ENCODE assay signal across 9 mouse cellular contexts in genomic region chr3:95650276-95651032, GRCm38 (mm10). TPM values are rescaled to one million over a fixed set of nuclear protein-coding genes. Genes with fewer than 3 reads are reported as not detected.
DNase-seq lines count a peak whose midpoint lies in the region; ATAC-seq and TF ChIP-seq lines count a peak whose summit lies in the region.
"Had no signal": no experiment of that assay in that cellular context is flagged by ENCODE, and none has a peak within 500 bp of the region (broad histone marks: within the 10 kb centered on the region; RNA-seq: fewer than 3 reads in every experiment).

No protein-coding gene starts in this region.

- no peak overlapping the region for H3K4me3 ChIP-seq in layer of hippocampus, adult 2 months
- H3K4me3 ChIP-seq in bone marrow, adult 2 months (replicated peaks; ENCODE audit: control insufficient read depth, low read depth, low read length) = peak overlapping the region; percentile 29
- H3K4me3 ChIP-seq in midbrain, embryonic 14.5 days (replicated peaks; ENCODE audit: low read depth, low read length) = no peak overlapping the region
- H3K4me3 ChIP-seq: erythroblast, embryonic 14.5 days had no signal

- TF ChIP-seq POLR2A in bone marrow, adult 2 months (IDR thresholded peaks at IDR 0.05; ENCODE audit: borderline replicate concordance, control insufficient read depth, low read depth, low read length) = no peak

- H3K27ac ChIP-seq in layer of hippocampus, adult 2 months = peak overlapping the region; percentile 21
- H3K27ac ChIP-seq in bone marrow, adult 2 months (ENCODE audit: control insufficient read depth, insufficient read depth, low read depth, low read length, poor library complexity) = peak overlapping the region; percentile 96
- no peak overlapping the region for H3K27ac ChIP-seq in midbrain, embryonic 14.5 days (replicated peaks; ENCODE audit: low read depth, low read length)

- H3K27me3 ChIP-seq in midbrain, embryonic 14.5 days (ENCODE audit: control insufficient read depth, insufficient read depth, low read length) = no peaks in the 10 kb centered on the region

- no peaks in the 10 kb centered on the region for H3K9me3 ChIP-seq in midbrain, embryonic 14.5 days (ENCODE audit: control insufficient read depth, low read length)

- no peak for TF ChIP-seq CTCF in layer of hippocampus, adult 2 months (conservative IDR thresholded peaks at IDR 0.05)
- no peak for TF ChIP-seq CTCF in bone marrow, adult 2 months (IDR thresholded peaks at IDR 0.05; ENCODE audit: control insufficient read depth, insufficient read depth, low read length)

- WGBS in bone marrow, adult 2 months = 15% methylated on average over 6 of the region's 6 CpGs
- WGBS in midbrain, embryonic 14.5 days = 83% methylated on average over 6 of the region's 6 CpGs

- no peak overlapping the region for H3K4me2 ChIP-seq in midbrain, embryonic 14.5 days (ENCODE audit: low read length)

- no peaks in the 10 kb centered on the region for H3K36me3 ChIP-seq in midbrain, embryonic 14.5 days (ENCODE audit: control insufficient read depth, insufficient read depth, low read length)

- intact Hi-C loops in heart, postnatal 36 days (cut with DNase I) = no loop called here

- ATAC-seq in erythroblast, adult 5-6 weeks (replicated peaks; ENCODE audit: low FRiP score, poor library complexity, severe bottlenecking) = no peak
- no peak for ATAC-seq in midbrain, embryonic 14.5 days (ENCODE audit: low FRiP score, low TSS enrichment)

- peaks cover 8% of the 10 kb centered on the region for H3K4me1 ChIP-seq in bone marrow, adult 2 months (ENCODE audit: control insufficient read depth, insufficient read depth, low read length)
- H3K4me1 ChIP-seq in midbrain, embryonic 14.5 days (ENCODE audit: control insufficient read depth, insufficient read depth, low read length) = no peaks in the 10 kb centered on the region

- no peak overlapping the region for H3K9ac ChIP-seq in midbrain, embryonic 14.5 days (replicated peaks; ENCODE audit: low read length)

- DNase-seq in layer of hippocampus, adult 2 months (ENCODE audit: low spot score in 2 of 2) = no peak
- DNase-seq in layer of hippocampus, adult 8-10 months (ENCODE audit: low spot score in 2 of 2) = no peak
- peak; percentile 62 to 73 for DNase-seq in heart, postnatal 36 days
- peak; percentile 90 for DNase-seq in lung, postnatal 25 days (ENCODE audit: low spot score)
- no peak for DNase-seq in cerebellum, adult 18-20 months
- DNase-seq in midbrain, embryonic 14.5 days = no peak

RNA-seq across cellular contexts. Expression of gene Mcl1, which starts 8.1 kb away (rescaled TPM):
- total RNA-seq in layer of hippocampus, adult 2 months (2021) = 10 to 100 TPM; 49.6 to 55.2 TPM
- total RNA-seq in layer of hippocampus, adult 8-10 months (2022) = 10 to 100 TPM; 55.1 to 73.6 (median 61.1) TPM
- 88.8 and 134 TPM in 2 replicates for polyA plus RNA-seq in bone marrow, adult 2 months (2011; ENCODE audit: insufficient read depth, insufficient read length, low replicate concordance, missing spikeins)
- total RNA-seq in heart, postnatal 36 days (2021) = 100 to 1,000 TPM; 151 to 156 TPM
- total RNA-seq in erythroblast, adult 5-6 weeks (2015; ENCODE audit: low replicate concordance) = 83.2 and 113 TPM in 2 replicates
- 70.6 and 76.3 TPM in 2 replicates for total RNA-seq in erythroblast, adult 5-6 weeks (2017; ENCODE audit: low replicate concordance)
- polyA plus RNA-seq in midbrain, embryonic 14.5 days (2014; fragmentation: Nextera tagmentation; extraction: Ambion mirVana) = 44.1 and 65.7 TPM in 2 replicates

RNA-seq across cellular contexts. Expression of gene Ensa, which starts 25.7 kb away (rescaled TPM):
- 100 to 1,000 TPM; 302 to 322 TPM for total RNA-seq in layer of hippocampus, adult 2 months (2021)
- total RNA-seq in layer of hippocampus, adult 8-10 months (2022) = 100 to 1,000 TPM; 286 to 320 (median 297) TPM
- polyA plus RNA-seq in bone marrow, adult 2 months (2011; ENCODE audit: insufficient read depth, insufficient read length, low replicate concordance, missing spikeins) = 29.3 and 36.2 TPM in 2 replicates
- 10 to 100 TPM; 73.0 to 75.0 TPM for total RNA-seq in heart, postnatal 36 days (2021)
- 30.9 and 34.1 TPM in 2 replicates for total RNA-seq in erythroblast, adult 5-6 weeks (2015; ENCODE audit: low replicate concordance)
- total RNA-seq in erythroblast, adult 5-6 weeks (2017; ENCODE audit: low replicate concordance) = 52.8 and 58.1 TPM in 2 replicates
- 97.0 and 103 TPM in 2 replicates for polyA plus RNA-seq in midbrain, embryonic 14.5 days (2014; fragmentation: Nextera tagmentation; extraction: Ambion mirVana)

RNA-seq across cellular contexts. Expression of gene Adamtsl4, which starts 37.3 kb away (rescaled TPM):
- 1 to 10 TPM; 7.0 to 7.9 TPM for total RNA-seq in layer of hippocampus, adult 2 months (2021)
- total RNA-seq in layer of hippocampus, adult 8-10 months (2022) = 10 to 100 TPM in 2 of 4 experiments, 1 to 10 TPM in 2; 5.2 to 17.9 (median 10.4) TPM
- polyA plus RNA-seq in bone marrow, adult 2 months (2011; ENCODE audit: insufficient read depth, insufficient read length, low replicate concordance, missing spikeins) = 1.9 and 2.7 TPM in 2 replicates
- 10 to 100 TPM; 62.2 to 67.6 TPM for total RNA-seq in heart, postnatal 36 days (2021)
- not detected in 2 replicates for total RNA-seq in erythroblast, adult 5-6 weeks (2015; ENCODE audit: low replicate concordance)
- not detected in 2 replicates for total RNA-seq in erythroblast, adult 5-6 weeks (2017; ENCODE audit: low replicate concordance)
- 0.80 and 1.1 TPM in 2 replicates for polyA plus RNA-seq in midbrain, embryonic 14.5 days (2014; fragmentation: Nextera tagmentation; extraction: Ambion mirVana)

Comparison
In these comparisons a context has a peak if more than half of its experiments do, and no peak if none do; other contexts are left out.
1. DNase-seq: peak in heart, postnatal 36 days (2 of 2) and lung, postnatal 25 days (single experiment); none in layer of hippocampus, adult 2 months (0 of 2), layer of hippocampus, adult 8-10 months (0 of 2), cerebellum, adult 18-20 months (0 of 2) and midbrain, embryonic 14.5 days (single experiment).
2. RNA of gene Adamtsl4, which starts 37.3 kb away (total RNA-seq): 62.2 to 67.6 TPM in heart, postnatal 36 days, 5.2 to 17.9 TPM in layer of hippocampus, adult 8-10 months and 7.0 to 7.9 TPM in layer of hippocampus, adult 2 months; not detected in erythroblast, adult 5-6 weeks; every median in the first group is over 4 times any median in the second.